ENCODE assay signal across 22 mouse cellular contexts in the genomic region with DNA sequence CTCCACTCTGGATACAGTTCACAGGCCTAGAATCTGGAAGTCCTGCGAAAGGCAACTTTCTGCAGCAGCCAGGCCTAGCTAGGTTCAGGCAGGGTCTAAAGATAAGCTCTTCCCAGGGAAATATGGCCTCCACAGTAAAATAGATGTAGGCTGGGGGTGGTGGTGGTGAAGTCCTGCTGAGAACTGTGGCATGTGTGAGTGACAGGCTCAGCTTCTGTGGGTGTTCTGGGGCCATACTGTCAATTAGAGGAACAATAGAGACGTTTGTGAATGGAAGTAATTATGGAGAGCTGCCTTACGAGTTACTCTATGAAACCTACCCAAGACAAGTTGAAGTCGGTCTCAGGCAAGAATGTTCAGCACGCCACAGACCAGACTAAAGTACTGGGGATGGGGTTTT. TPM values are rescaled to one million over a fixed set of nuclear protein-coding genes. Genes with fewer than 3 reads are reported as not detected.
"Had no signal": no experiment of that assay in that cellular context is flagged by ENCODE, and none has a peak within 500 bp of the region (broad histone marks: within the 10 kb centered on the region; RNA-seq: fewer than 3 reads in every experiment).

No protein-coding gene starts in this region.

- H3K4me3 ChIP-seq: lung, embryonic 15.5 days; megakaryocyte, embryonic 14.5 days; midbrain, embryonic 13.5 days; midbrain, embryonic 15.5 days; neural tube, embryonic 12.5 days; stomach, embryonic 15.5 days had no signal

- H3K9me3 ChIP-seq: lung, embryonic 15.5 days; megakaryocyte, embryonic 14.5 days; midbrain, embryonic 13.5 days; midbrain, embryonic 15.5 days; neural tube, embryonic 12.5 days; stomach, embryonic 15.5 days had no signal

- H3K36me3 ChIP-seq: lung, embryonic 15.5 days; midbrain, embryonic 13.5 days; midbrain, embryonic 15.5 days; neural tube, embryonic 12.5 days; stomach, embryonic 15.5 days had no signal

- H3K4me2 ChIP-seq: lung, embryonic 15.5 days; midbrain, embryonic 11.5 days; midbrain, embryonic 13.5 days; midbrain, embryonic 15.5 days; neural tube, embryonic 12.5 days; stomach, embryonic 15.5 days had no signal

- ATAC-seq: liver, postnatal 0 days; lung, postnatal 0 days; midbrain, embryonic 13.5 days; midbrain, embryonic 15.5 days had no signal

- DNase-seq: liver, postnatal 0 days; lung, adult 2 months; lung, postnatal 14 days; lung, postnatal 36 days; right cerebral cortex, postnatal 14 days; thymus, adult 2 months; thymus, postnatal 25 days; thymus, postnatal 4 days had no signal

- H3K9ac ChIP-seq: liver, postnatal 0 days; lung, embryonic 15.5 days; midbrain, embryonic 13.5 days; midbrain, embryonic 15.5 days; neural tube, embryonic 12.5 days; stomach, embryonic 15.5 days had no signal

- H3K27ac ChIP-seq: lung, embryonic 15.5 days; macrophage; midbrain, embryonic 13.5 days; midbrain, embryonic 15.5 days; neural tube, embryonic 12.5 days; stomach, embryonic 15.5 days; stomach, postnatal 0 days had no signal

RNA-seq across cellular contexts. Expression of a gene that starts 25.9 kb away (rescaled TPM):
- total RNA-seq: megakaryocyte progenitor cell, adult 5-6 weeks; monocyte, adult 5-6 weeks; neutrophil, adult 5-6 weeks had no signal
- polyA plus RNA-seq: liver, postnatal 0 days; lung, adult 2 months; lung, embryonic 15.5 days; lung, postnatal 0 days; macrophage; spleen, adult 2 months; stomach, postnatal 0 days had no signal
